Mouse (Mus musculus): ENCODE measurements at regions not wholly inside any gene's neighbourhood (a gene's known extent, or its start where the extent isn't known, plus 50 kb on each side); places are given as distances from the start of the nearest gene placed in this dataset.

GRCm38 (mm10) chr11:40624126-40624778 lies 70.8 kb downstream of the Mat2b start:
- no peak for DNase-seq (ENCODE audit: low spot score in 2 of 2)

- no peak for DNase-seq (ENCODE audit: low spot score in 2 of 2)
Observed at GRCm38 (mm10) chr11:40620036-40620435, 75.0 kb downstream of the Mat2b start.

GRCm38 (mm10) chr11:40603008-40603407 lies 92.0 kb downstream of the Mat2b start:
- DNase-seq (ENCODE audit: low spot score in 2 of 2), result no peak

- DNase-seq (ENCODE audit: low spot score in 2 of 2), result no peak
Observed at GRCm38 (mm10) chr11:40601572-40601909, 93.5 kb downstream of the Mat2b start.

GRCm38 (mm10) chr11:40600773-40601571 lies 94.0 kb downstream of the Mat2b start:
- no peak for DNase-seq (ENCODE audit: low spot score in 2 of 2)

GRCm38 (mm10) chr11:40599956-40600772 lies 94.8 kb downstream of the Mat2b start:
- DNase-seq (ENCODE audit: low spot score in 2 of 2), result no peak

GRCm38 (mm10) chr11:40596347-40596746 lies 98.7 kb downstream of the Mat2b start:
- DNase-seq (ENCODE audit: low spot score in 2 of 2), result no peak

- DNase-seq (ENCODE audit: low spot score in 2 of 2), result no peak
Observed at GRCm38 (mm10) chr11:40592056-40592455, 102.9 kb downstream of the Mat2b start.

GRCm38 (mm10) chr11:40573758-40574139 lies 121.3 kb downstream of the Mat2b start:
- DNase-seq (ENCODE audit: low spot score in 2 of 2), result no peak

- no peak for DNase-seq (ENCODE audit: low spot score in 2 of 2)
Observed at GRCm38 (mm10) chr11:40572953-40573757, 121.8 kb downstream of the Mat2b start.

GRCm38 (mm10) chr11:40562866-40563265 lies 132.1 kb downstream of the Mat2b start:
- DNase-seq (ENCODE audit: low spot score in 2 of 2), result no peak

GRCm38 (mm10) chr11:40561983-40562382 lies 133.0 kb downstream of the Mat2b start:
- no peak for DNase-seq (ENCODE audit: low spot score in 2 of 2)

GRCm38 (mm10) chr11:40561400-40561799 lies 133.6 kb downstream of the Mat2b start:
- DNase-seq (ENCODE audit: low spot score in 2 of 2), result no peak

GRCm38 (mm10) chr11:40558486-40558885 lies 136.5 kb downstream of the Mat2b start:
- DNase-seq (ENCODE audit: low spot score in 2 of 2), result no peak

GRCm38 (mm10) chr11:40554867-40555794 lies 139.9 kb downstream of the Mat2b start:
- DNase-seq (ENCODE audit: low spot score in 2 of 2), result peak in 1 of 2 experiments; percentile 31

- DNase-seq (ENCODE audit: low spot score in 2 of 2), result peak in 1 of 2 experiments; percentile 28
Observed at GRCm38 (mm10) chr11:40552054-40552453, 142.9 kb downstream of the Mat2b start.

GRCm38 (mm10) chr11:40546596-40546995 lies 148.4 kb downstream of the Mat2b start:
- no peak for DNase-seq (ENCODE audit: low spot score in 2 of 2)

GRCm38 (mm10) chr11:40545537-40545936 lies 149.5 kb downstream of the Mat2b start:
- DNase-seq (ENCODE audit: low spot score in 2 of 2), result no peak

- no peak for DNase-seq (ENCODE audit: low spot score in 2 of 2)
Observed at GRCm38 (mm10) chr11:40540229-40540628, 154.8 kb downstream of the Mat2b start.

GRCm38 (mm10) chr11:40539776-40540175 lies 155.2 kb downstream of the Mat2b start:
- DNase-seq (ENCODE audit: low spot score in 2 of 2), result no peak
